Mouse (Mus musculus) heart, adult 18-20 months (tissue): Measurements from ENCODE around the gene Ppp2r3d. TPM values are rescaled to one million over a fixed set of nuclear protein-coding genes. Genes with fewer than 3 reads are reported as not detected.
"Not testable (repeated sequence)": the region's sequence is repeated elsewhere in the genome, so short reads cannot be mapped to it uniquely, and the experiment has no call there.

Experiments
- DNase-seq, 2 experiments: peaks; one replicate each; pipeline ENCODE4 v3.0.0; 2021 to 2022; ENCODE audit warnings: mixed read lengths in 1 of 2
- long read RNA-seq, 2 experiments: library from polyadenylated mRNA; stranded (forward); transcript quantifications; one replicate each; pipeline ENCODE4 v2.0.0; 2021
- total RNA-seq, 2 experiments: library from RNA; stranded (reverse); gene quantifications; 2 replicates each; pipeline ENCODE4 v1.2.3; 2021

The Ppp2r3d gene
- total RNA-seq, result 10 to 100 TPM; 93.9 to 96.1 TPM
- long read RNA-seq, experiment 1, partial matches to known transcripts, result 0 of 3 reads
- long read RNA-seq, experiment 1, other reads (novel, unspliced or antisense), result 0 of 3 reads
- long read RNA-seq, experiment 2, partial matches to known transcripts, result 0 of 3 reads
- long read RNA-seq, experiment 2, other reads (novel, unspliced or antisense), result 0 of 3 reads

DNA sequence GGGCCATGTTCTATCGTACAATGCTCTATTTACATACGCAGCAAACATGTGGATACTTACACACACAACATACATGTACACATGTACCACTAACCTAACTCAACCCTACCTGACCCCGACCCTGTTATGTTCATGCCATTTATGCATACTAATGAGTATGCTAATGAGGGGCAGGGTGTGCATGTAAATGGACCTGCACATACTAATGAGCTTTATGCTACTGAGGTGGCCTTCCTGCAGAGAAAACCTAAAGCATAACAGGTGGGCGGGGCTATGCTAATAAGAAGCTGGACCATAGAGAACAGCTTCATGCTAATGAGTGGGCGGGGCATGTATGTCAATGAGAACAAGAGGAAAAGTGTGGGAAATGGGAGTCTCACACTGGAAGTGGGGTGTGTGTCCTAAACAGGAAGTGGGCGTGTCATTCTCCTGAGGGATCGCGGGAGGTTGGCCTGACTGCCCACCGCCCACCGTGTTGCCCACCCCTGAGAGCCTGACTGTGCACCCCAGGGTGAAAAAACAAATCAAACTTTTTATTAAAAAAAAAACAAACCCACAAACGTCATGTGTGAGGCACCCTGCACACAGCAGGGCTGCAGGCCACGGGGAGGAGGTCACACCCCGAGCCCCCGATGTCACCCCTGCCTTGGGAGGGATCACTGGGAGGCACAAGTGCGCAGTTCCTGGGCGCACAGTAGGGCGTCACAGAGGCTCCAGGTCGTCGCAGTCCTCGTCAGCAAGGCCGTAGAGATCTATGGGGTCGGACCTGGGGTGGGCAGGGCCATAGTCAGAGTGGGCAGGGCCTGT, at the start of gene Ppp2r3d:
Ppp2r3d (minus strand) TSS at position 803 of the 807 bp plus-strand sequence.
- DNase-seq, result peak in 1 of 2 experiments; percentile 4

DNA sequence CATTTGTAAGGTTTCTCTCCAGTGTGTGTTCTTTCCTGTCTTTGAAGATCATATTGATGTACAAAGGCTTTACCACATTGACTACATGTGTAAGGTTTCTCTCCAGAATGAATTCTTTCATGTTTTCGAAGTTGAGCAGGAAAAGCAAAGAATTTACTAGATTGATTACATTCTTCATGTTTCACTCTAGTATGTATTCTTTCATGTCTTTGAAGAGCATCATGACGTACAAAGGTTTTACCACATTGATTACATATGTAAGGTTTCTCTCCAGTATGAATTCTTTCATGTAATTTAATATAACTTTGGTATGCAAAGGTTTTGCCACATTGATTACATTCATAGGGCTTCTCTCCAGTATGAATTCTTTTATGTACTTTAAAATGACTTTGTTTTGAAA, 17.0 kb upstream of the Ppp2r3d start, which contains the start of gene Gm21836:
Gm21836 (minus strand) TSS at position 101 of the 400 bp plus-strand sequence.
- not testable (repeated sequence) for DNase-seq

DNA sequence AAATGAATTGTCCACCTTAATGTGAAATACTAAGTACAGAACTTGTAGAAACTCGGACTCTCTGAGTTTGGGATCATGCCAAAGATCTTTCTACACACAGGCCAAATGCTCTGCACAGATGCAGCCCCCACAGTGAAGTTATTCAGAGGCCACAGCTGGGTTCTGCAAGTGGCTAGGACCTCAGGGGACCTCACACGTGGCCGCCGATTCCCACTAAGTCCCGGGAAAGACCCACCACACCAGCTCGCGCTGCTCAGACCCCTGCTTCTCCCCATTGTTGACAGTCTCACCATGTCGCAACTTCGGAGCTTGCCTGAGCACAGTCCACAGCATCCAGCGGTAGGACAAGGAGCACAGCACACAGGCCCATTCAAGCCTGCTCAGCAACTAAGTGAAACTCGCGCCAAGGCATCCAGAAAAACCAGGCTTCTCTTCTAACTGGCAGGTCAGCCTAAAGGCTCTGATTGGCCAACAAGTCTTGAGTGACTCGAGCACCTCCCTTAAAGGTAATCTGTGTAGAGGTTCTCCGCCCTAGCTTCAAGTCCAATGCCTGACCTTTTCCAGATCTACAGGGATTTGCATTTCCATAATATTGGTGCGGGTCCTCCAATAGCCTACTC, 3.8 kb upstream of the Ppp2r3d start:
- peak in 1 of 2 experiments; percentile 9 for DNase-seq

DNA sequence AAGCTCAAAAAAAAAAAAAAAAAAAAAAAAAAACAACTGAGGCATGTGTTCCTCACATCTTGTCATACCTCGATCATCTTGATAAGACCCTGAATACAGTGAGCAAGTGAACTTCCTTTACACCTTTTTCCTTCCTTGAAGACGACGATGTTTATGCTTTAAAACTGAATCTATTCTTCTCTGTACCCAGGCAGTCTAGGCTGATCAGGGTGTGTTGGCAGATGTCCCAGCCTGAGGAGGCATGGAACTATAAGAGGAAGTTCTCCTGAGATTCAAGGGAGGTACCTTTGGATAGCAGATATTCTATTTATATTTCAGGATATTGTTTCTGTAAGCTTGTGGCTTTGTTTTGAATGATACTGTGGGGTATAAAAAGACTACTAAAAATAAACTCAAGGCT, 1.4 kb upstream of the Ppp2r3d start:
- peak; percentile 69 to 74 for DNase-seq

DNA sequence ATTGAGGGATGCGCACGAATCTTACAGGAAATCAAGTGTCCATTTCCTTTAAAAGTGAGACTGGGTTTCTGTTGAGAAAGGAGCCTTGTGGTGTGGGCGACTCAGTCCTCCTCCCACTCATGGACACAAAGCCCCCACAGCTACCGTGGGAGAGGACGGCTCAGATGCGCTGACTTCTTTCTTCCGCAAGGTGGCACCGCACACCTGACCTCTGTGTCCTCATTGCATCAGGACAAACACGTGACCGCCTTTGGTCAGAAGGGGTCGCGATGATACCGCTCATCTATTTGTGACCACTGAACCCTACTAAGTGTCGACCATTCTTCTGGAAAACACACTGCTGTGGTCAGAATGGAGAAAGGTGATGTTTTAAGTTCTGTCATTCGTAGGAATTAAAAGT, 1.0 kb downstream of the Ppp2r3d start:
- DNase-seq, result peak in 1 of 2 experiments; percentile 7

DNA sequence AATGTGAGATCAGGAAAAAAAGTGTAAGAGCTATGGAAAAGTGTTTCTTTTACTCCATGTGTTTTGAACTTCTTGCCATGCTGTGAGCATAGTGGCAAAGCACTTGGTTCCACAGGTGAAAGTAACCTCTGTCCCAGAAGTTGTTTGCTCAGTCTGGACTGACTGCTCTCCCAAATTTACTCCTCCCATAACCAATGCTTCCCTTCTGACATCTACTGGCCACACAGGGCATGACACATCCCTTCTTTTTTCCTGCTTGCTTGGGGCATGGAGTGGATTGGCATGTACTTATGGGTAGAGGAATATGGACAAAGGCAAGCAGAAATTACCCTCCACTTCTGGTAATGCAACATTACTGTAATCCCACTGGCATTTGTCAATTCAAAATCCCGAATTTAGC, 20.1 kb downstream of the Ppp2r3d start:
- DNase-seq, result peak; percentile 54 to 87

DNA sequence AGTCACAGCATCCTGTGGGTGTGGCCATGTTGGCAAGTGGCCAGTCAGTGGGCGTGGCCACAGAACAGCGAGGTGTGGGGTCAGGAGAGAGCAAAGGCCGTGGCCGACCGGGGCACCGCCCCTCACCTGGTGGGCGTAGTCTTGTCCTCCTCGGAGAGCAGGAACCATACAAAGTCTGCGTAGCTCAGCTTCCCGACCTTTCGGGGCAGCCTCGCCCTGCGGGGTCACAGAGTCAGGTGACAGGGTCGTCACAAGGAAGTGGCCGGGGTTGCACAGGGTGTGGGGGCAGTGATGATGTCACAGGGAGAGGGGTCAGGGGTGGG, 34.2 kb downstream of the Ppp2r3d start:
- peak; percentile 10 to 11 for DNase-seq

DNA sequence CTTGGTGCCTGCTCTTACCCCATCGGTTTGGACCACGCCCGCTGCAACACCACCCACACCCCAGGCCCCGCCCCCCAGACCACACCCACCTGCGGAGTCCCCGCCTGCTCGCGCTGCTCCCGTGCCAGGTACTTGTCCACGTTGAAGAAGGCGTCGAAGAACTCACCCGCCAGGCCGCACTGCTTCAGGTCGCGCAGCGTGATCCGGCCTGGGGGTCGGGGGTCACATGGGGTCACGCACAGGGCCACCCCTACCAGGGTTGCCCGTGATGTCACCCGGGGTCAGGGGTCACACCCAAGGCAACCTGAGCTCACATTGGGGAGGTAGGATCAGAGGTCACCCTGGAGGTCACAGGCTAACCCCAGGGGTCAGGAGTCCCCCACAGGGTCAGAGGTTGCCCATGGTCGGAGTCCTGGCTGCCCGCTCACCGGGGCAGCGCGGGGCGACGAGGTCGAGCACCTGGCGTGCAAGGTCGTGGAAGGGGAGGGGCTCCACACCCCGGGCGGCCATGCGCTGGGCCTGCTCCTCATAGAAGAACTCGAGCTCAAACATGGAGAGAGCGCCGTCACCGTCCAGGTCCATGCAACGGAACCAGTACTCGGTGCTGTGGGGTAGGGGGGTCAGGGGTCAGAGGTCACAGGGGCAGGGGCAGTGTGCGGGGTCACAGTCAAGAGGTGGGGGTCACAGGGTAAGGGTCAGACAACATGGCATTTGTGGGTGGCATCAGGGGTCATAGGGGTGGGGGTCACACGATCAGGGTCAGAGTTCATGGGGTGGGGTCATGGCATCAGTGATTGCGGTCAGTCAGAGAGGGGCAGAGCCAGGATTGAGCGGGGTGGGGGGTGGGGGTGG, 34.8 kb downstream of the Ppp2r3d start:
- peak; percentile 6 to 8 for DNase-seq

DNA sequence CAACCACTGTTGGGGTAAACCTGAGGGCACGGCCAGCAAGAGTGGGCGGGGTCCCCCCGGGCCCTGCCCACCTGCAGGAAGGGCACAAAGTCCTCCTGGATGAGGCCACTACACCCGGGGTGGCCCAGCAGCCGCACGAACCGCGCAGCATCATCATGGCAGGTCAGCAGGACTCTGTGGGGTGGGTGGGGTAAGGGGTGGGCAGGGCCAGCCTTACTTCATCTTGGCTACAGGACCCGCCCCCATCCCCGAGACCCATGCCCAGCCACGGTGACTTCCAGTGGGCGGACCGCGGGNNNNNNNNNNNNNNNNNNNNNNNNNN, 36.0 kb downstream of the Ppp2r3d start:
- DNase-seq, result no peak

DNA sequence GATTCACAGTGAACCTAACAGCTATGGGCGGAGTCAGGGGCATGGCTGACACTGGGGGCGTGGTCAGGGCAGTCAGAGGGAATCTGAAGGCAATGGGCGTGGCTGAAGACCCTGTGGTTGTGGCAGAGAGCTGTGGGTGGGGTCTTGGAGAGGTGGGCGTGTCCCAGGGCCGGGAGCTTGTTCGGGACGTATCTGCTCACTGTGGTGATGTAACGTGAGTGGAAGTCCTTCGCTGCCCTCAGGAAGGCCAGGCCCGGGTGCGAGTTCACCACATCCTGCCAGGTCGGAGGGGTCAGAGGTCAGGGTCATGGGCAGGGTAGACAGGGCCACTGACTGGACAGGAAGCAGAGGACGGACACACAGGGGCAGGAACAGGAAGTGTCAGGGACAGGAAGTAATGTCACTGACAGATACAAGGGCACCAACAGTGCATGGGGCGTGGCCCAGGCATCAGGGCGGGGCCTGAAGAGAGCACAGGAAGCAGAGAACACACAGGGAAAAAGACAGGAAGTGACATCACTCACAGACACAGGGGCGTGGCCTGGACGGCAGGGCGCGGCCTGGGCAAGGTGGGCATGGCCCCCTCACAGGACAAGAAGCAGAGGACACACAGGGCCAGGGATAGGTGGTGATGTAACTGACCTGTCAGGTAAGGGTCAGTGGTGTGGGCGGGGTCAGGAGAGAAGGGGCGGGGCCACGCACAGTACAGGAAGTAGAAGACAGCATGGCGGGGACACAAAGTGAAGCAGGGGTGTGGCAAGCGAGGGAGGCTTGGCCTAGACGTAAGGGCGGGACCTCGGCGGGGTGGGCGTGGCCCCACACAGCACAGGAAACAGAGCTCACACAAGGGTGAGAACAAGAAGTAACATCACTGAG, 36.6 kb downstream of the Ppp2r3d start:
- peak; percentile 23 to 27 for DNase-seq

DNA sequence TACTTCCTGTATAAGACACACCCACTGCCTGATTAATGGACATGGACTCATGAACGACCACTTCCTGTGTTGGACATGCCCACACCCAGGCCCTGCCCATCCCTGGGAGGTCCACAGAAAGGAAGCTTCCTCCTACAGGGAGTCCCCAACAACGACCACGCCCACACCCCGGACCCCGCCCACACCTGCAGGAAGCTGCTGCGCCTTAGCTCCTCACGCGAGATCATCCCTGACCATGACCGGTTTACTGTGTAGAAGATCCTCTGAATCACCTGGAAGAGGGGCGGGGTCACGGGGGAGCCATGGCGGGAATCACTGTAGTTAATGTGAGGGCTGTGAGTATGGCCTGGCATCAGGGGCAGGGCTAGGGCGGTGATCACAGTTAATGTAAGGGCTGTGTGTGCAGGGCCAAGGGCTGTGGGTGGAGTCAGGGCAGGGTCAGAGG, 37.3 kb downstream of the Ppp2r3d start:
- peak in 1 of 2 experiments; percentile 20 for DNase-seq

DNA sequence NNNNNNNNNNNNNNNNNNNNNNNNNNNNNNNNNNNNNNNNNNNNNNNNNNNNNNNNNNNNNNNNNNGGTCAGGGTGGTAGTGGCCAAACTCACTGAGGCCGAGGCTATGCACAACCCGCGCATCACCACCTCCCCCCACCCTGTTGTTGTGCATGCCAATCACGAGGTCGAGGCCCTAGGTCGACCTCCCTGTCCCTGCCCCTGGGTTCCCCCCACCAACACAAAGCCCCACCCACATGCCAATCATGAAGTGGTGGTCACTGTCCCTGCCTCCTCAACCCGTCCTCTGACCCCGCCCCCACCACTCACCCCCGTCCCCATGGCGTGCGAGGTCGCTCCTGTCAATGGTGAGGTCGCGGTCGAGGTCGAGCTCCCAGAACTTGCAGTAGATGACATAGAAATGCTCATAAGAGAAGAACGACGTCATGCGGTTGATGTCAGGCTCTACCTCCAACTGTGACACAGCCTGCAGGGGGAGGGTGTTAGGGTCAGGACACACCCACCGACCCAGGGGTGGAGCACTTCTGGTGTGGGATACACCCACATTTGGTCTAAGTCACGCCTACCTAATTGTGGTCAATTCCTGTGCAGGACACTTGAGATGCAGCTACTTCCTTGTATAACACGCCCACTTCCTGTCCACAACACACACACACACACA, 37.9 kb downstream of the Ppp2r3d start:
- DNase-seq, result peak; percentile 10 to 14

DNA sequence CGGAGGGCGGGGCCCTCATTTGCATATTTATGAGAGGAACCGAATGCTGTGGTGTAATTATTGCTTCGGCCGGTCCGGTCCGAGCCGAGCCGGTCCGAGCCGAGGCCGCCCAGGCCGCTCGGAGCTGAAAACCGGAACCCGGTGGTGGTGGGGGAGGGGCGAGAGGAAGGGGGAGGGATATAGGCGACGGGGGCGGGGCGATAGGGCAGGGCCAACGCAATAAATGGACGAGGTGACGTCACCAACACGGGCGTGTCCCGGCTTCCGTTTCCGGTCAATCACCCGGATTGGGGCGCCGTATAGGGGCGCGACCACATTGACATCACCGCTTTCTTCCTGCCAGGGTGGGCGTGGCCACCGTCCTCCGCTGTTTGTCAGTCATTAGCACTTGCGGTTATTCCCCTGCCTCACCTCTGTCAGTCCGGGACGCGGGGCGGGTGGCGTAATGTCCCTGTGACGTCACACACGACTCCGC, 51.2 kb downstream of the Ppp2r3d start:
- peak; percentile 94 to 95 for DNase-seq

DNA sequence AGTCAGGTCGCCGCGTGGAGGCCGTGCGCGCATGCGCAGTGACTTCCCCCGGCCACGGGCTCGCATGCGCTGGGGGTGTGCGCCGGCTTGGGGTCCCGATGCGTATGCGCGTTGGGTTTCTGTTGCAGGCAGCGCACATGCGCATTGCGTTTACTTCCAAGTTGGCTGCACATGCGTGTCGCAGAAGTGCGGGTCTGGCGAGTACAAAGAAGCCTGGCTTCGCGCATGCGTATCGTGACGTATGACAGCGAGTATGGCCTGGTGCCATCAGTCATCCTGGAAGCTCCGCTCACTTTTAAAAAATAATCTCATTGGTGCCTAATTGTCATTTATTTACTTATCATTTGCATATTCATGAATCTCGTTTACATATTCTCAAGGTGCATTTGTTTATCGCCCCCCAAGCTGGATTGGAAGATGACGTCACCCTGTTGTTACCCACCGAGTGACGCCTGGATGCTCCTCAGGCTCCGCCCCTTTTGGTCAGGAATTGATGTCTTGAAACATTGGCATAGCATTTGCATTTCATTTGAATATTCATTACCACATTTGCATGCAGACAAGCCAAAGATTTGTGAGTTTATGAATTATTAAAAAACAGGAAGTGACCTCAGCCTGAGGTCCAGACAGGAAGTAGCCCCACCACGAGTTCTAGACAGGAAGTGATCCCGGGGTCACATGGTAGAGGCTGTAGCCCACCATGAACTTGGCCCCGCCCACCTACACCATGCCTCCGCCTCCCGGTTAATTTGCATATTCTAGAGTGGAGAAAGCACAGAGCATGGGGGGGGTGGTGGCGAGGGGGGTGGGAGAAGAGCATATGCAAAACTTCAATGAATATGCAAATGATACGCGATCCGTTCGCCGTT, 51.9 kb downstream of the Ppp2r3d start:
- DNase-seq, result peak; percentile 99

DNA sequence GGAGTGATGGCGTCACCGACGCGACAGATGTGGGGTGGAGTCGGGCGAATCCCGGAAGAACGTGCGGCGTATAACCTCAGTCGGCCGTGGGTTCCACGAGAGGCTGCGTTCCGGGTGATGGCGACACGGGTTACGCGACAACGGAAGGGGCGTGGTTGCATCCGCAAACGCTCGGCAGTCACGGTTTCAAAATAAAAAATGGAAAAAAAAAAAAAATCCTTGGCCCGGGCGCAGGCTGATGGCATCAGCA, 52.5 kb downstream of the Ppp2r3d start:
- DNase-seq, result no peak

DNA sequence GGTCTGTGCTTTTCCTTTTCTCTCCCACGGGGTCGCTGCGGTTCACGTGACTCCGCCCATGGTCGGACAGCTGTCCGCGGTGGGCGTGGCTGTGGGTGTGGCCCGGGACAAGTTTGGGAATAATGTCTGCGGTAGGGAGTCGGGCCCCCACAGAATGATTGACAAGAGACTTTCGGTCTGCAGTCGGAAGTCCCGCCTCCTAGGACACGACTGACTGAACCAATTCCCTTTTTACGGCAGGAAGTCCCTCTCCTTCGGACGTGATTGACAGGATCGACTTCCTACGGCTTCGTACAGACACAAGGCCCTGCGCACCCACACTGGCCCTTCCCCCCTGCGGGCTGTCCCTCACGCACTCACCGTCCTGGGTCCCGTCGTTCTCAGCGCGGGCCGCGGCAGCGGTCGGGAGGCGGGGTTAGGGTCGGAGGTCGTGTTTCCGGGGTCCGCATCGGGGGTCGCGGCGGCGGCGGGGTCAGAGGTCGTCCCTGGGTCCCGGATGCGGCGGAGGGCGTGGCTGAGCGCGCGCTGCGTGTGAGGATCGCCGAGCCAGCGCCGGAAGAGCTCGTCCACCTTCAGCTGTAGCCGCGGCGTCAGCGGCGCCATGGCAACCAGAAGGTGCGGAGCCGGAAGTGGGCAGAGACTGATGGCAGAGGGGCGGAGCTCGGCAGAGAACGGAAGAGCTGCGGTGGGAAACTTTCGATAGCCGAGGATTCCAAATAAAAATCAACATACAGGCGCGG, 53.0 kb downstream of the Ppp2r3d start:
- peak; percentile 98 to 99 for DNase-seq

DNA sequence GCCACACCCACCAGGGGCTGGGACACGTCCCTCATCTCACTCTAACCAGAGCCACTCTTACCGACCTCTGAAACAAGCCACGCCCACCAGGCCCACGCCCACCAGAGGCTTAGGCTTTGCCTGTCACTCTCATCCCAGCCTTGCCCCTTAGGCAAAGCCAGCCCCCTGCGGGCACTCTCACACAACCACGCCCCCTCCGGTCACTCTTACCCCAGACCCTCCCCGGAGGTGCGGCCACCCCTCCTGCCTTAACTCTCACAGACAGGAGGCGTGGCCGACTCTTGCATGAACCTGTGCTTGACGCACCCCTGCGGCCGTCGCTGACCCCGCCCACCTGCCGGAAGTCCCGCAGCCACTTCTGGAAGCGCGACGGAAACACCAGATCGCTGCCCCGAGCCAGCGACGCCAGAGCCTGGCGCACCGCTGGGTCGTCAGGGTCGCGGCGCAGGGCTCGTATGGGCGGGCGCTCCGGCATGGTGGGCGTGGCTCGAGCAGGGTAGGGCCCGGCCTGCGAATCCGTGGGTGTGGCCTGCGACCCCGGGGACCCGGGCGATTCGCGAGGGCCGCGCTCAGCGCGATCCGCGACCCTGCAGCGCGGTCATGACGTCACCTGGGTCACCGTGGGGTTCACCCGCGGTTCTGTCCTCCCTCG, 53.7 kb downstream of the Ppp2r3d start:
- DNase-seq, result peak; percentile 94 to 97

DNA sequence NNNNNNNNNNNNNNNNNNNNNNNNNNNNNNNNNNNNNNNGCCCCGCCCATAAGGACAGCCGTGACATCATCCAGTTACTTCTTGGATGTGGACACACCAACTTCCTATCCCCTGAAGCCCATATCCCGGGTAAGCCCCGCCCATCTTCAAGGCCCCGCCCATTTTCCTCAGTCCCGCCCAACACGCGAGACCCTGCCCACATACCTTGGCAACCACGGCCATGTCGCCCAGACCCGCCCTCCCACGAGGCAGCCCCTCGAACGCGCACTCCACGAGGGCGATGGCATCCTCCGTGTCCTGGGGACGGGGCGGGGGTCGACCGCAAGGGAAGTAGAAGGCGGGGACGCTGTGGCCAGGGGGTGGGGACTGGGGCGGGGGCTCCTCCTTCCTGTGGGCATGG, 54.3 kb downstream of the Ppp2r3d start:
- DNase-seq, result peak; percentile 66 to 71

DNA sequence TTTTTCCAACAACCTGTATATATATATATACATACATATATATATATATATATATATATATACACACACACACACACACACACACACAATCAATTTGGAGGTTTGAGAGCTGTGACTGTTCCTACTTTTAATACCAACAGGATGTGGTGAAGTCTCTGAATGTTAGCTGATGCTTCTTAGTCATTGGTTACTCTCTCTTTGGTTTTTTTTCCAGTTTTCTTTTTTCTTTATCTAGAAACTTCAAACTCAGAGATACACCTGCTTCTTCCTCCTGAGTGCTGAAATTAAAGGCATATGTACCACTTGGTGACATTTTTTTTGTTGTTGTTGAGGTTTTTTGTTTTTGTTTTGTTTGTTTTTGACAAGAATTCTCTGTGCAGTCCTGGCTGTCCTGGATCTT, 63.8 kb downstream of the Ppp2r3d start:
- DNase-seq, result no peak
